Mouse (Mus musculus) heart, postnatal 0 days (tissue): ENCODE measurements around the gene Fhit. TPM values are rescaled to one million over a fixed set of nuclear protein-coding genes. Genes with fewer than 3 reads are reported as not detected.
"Not testable (repeated sequence)": the region's sequence is repeated elsewhere in the genome, so short reads cannot be mapped to it uniquely, and the experiment has no call there.

Experiments used
- ATAC-seq: fragments of 200-750 bp; cut with Nextera tagmentation; 2 replicates; pipeline ENCODE4 v1.8.0; 2017; ENCODE audit warnings: low read depth, moderate number of reproducible peaks, moderate library complexity; ENCODE audit not compliant: insufficient read depth
- DNase-seq: peaks from one replicate; pipeline ENCODE4 v3.0.0-alpha.2; 2016; ENCODE audit warnings: low spot score
- H3K27ac ChIP-seq: fragments of 300-500 bp; sonication (generic); 2 replicates; pipeline ENCODE4 v1.5.1; 2014; ENCODE audit warnings: low read depth, mild to moderate bottlenecking
- H3K27me3 ChIP-seq: fragments of 300-500 bp; sonication (generic); 2 replicates; pipeline ENCODE4 v1.6.1; 2014; ENCODE audit warnings: low read length, mixed read lengths; ENCODE audit not compliant: control insufficient read depth, insufficient read depth
- H3K36me3 ChIP-seq: fragments of 300-500 bp; sonication (generic); replicated peaks from 2 replicates; pipeline ENCODE4 v1.6.1; 2014; ENCODE audit warnings: low read length, mixed read lengths; ENCODE audit not compliant: control insufficient read depth, insufficient read depth
- H3K4me1 ChIP-seq: fragments of 300-500 bp; sonication (generic); 2 replicates; pipeline ENCODE4 v1.6.1; 2014; ENCODE audit warnings: antibody characterized with exemption; ENCODE audit not compliant: control insufficient read depth, insufficient read depth
- H3K4me2 ChIP-seq: fragments of 300-500 bp; sonication (generic); 2 replicates; pipeline ENCODE4 v1.6.1; 2014; ENCODE audit warnings: low read depth, mild to moderate bottlenecking, low read length, moderate library complexity
- H3K4me3 ChIP-seq: fragments of 300-500 bp; sonication (generic); 2 replicates; pipeline ENCODE4 v1.5.1; 2014; ENCODE audit warnings: low read depth, low read length
- H3K9ac ChIP-seq: fragments of 300-500 bp; sonication (generic); replicated peaks from 2 replicates; pipeline ENCODE4 v1.6.1; 2014; ENCODE audit warnings: low read depth, low read length, mixed read lengths
- H3K9me3 ChIP-seq: fragments of 300-500 bp; sonication (generic); replicated peaks from 2 replicates; pipeline ENCODE4 v1.6.1; 2016; ENCODE audit warnings: low read length; ENCODE audit not compliant: control insufficient read depth
- CTCF ChIP-seq: IDR thresholded peaks from 2 replicates; pipeline ENCODE4 v1.5.1; 2016; ENCODE audit warnings: antibody characterized with exemption, control low read depth, low read depth
- EP300 ChIP-seq: IDR thresholded peaks from 2 replicates; pipeline ENCODE4 v1.6.1; 2016; ENCODE audit warnings: antibody characterized with exemption, low read depth
- WGBS: fragments of 180-500 bp; shearing (Covaris S2); extraction: QIAGEN DNeasy Blood & Tissue Kit; methylation state at CpG from one replicate; pipeline ENCODE4 v1.1.7; 2014; 5-methylcytosine and 5-hydroxymethylcytosine counted together
- polyA plus RNA-seq: library from polyadenylated mRNA; unstranded; fragments of >200 nt; fragmentation: Nextera tagmentation; extraction: Ambion mirVana; gene quantifications from 2 replicates; pipeline ENCODE4 v1.2.1, GENCODE M21; 2015
- total RNA-seq: library from RNA; depleted of rRNA; stranded (reverse); fragments of >200 nt; gene quantifications from 2 replicates; pipeline ENCODE4 v1.2.3, GENCODE M21; 2014; ENCODE audit warnings: low replicate concordance

The Fhit gene
- total and polyA plus RNA-seq, 2 experiments from 2014 or later, result 4.1 to 5.2 TPM

DNA sequence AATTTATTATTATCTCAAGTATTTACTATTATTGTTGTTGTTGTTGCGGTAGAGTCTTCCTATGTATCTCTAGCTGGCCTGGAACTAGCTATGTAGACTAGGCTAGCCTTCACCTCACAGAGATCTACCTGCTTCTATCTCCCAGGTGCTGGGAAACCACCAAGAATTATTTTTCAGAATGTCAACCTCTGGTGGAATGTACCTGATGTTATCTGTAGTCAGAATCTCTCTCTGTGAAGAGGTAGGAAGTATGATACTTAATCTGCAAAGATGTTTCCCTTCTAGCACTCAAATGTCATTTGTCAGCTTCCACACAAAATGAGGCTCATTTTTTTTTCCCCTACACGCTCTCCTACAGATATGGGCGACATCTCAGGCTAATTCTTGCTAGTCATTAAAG, 377.9 kb downstream of the Fhit start:
- H3K4me3 ChIP-seq, result no peak overlapping the region
- no peaks in the 10 kb centered on the region for H3K27me3 ChIP-seq
- no peaks in the 10 kb centered on the region for H3K4me1 ChIP-seq
- 90% methylated on average over 3 of the region's 3 CpGs for WGBS
- no peaks in the 10 kb centered on the region for H3K36me3 ChIP-seq
- no peak overlapping the region for H3K27ac ChIP-seq
- H3K4me2 ChIP-seq, result no peak overlapping the region
- TF ChIP-seq CTCF, result no peak
- TF ChIP-seq EP300, result no peak
- DNase-seq (no peak), ATAC-seq (no peak)
- H3K9me3 ChIP-seq, result no peaks in the 10 kb centered on the region
- no peak overlapping the region for H3K9ac ChIP-seq

DNA sequence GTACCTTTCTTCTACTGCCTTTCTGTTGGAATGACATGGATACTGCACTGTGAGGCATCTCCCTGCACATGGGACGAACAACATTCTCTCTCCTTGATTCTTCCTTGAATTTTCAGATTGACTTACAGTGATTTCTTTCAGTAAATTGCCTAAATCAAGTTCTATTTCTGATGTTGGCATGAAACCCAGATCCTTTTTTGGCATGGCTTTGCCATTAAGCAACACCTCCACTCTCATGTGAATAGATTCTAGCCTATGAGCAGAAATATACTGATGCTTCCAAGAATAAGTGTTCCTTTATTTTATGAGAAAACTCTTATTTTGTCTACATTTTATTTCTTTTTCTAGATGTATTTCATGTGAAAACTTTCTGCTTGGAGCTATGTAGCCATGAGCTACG, 383.1 kb downstream of the Fhit start:
- Histone ChIP-seq H3K27ac (no peak overlapping the region), H3K36me3 (no peaks in the 10 kb centered on the region), H3K4me3 (no peak overlapping the region), H3K27me3 (no peaks in the 10 kb centered on the region), H3K4me1 (no peaks in the 10 kb centered on the region), H3K4me2 (no peak overlapping the region), H3K9ac (no peak overlapping the region), H3K9me3 (no peaks in the 10 kb centered on the region)
- TF ChIP-seq EP300 (no peak), CTCF (no peak)
- ATAC-seq, result no peak
- no peak for DNase-seq
- WGBS, result 82% methylated on average over 2 of the region's 2 CpGs

DNA sequence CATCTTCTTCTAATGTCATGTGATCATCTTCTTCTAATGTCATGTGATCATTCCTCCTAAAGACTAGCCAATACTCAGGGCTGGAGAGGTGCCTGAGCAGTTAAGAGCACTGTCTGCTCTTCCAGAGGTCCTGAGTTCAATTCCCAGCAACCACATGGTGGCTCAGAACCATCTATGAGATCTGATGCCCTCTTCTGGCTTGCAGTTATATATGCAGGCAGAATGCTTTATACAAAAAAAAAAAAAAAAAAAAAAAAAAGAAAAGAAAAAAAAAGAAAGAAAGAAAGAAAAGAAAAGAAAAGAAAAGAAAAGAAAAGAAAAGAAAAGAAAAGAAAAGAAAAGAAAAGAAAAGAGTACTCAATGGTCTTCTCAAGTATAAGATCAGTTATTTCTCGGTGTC, 407.0 kb downstream of the Fhit start:
- not testable (repeated sequence) for H3K9me3 ChIP-seq, H3K9ac ChIP-seq, H3K4me3 ChIP-seq, H3K36me3 ChIP-seq, ATAC-seq, H3K4me2 ChIP-seq, H3K4me1 ChIP-seq, H3K27ac ChIP-seq, H3K27me3 ChIP-seq, DNase-seq
- WGBS, result 90% methylated on average over 1 of the region's 1 CpGs

DNA sequence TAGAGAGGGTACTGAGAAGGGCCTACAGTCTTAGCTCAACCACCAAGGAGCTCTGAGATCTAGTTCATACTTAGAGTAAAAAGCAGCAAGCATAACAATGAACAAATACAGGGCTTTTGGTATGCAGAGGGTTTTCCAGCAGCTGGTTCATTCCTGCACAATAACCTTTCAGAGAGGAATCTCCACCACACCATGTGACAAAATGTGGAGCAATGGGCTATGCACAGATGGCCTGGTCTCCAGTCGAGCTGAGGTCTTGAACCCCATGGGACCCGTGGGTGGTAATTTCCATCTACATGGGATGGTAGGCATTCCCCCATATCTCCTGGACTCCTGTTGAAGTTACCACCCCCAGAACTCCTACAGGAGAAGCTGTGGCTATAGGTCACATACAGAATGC, 423.8 kb downstream of the Fhit start:
- no peak for TF ChIP-seq CTCF
- no peak for TF ChIP-seq EP300
- DNase-seq, result no peak
- Histone ChIP-seq H3K27me3 (no peaks in the 10 kb centered on the region), H3K4me3 (no peak overlapping the region), H3K27ac (no peak overlapping the region), H3K4me2 (no peak overlapping the region), H3K4me1 (no peaks in the 10 kb centered on the region), H3K36me3 (no peaks in the 10 kb centered on the region), H3K9me3 (no peaks in the 10 kb centered on the region), H3K9ac (no peak overlapping the region)
- WGBS, result 35% methylated on average over 2 of the region's 2 CpGs
- no peak for ATAC-seq

DNA sequence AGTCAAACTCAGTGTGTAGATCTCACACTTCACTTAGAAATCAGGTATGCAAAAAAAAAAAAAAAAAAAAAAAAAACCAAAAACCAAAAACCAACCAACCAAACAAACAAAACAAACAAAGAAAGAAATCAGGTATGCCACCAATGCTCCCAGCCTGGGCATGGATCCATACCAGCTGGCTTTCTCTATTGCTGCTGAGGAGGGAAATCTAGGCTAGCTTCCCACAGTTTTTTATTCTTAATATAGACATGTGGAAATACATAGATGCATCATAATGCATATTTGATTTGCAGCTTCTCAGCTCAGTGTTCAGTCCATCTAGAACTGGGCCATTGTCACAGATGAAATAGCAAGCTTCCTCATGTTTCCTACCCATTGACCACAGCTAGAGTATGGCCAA, 439.3 kb downstream of the Fhit start:
- H3K36me3 ChIP-seq, result no peaks in the 10 kb centered on the region
- TF ChIP-seq CTCF (no peak), EP300 (no peak)
- H3K4me1 ChIP-seq, result no peaks in the 10 kb centered on the region
- H3K27ac ChIP-seq, result no peak overlapping the region
- H3K4me2 ChIP-seq, result no peak overlapping the region
- ATAC-seq (no peak), DNase-seq (no peak)
- H3K9me3 ChIP-seq, result no peaks in the 10 kb centered on the region
- no peak overlapping the region for H3K4me3 ChIP-seq
- H3K27me3 ChIP-seq, result no peaks in the 10 kb centered on the region
- no peak overlapping the region for H3K9ac ChIP-seq

DNA sequence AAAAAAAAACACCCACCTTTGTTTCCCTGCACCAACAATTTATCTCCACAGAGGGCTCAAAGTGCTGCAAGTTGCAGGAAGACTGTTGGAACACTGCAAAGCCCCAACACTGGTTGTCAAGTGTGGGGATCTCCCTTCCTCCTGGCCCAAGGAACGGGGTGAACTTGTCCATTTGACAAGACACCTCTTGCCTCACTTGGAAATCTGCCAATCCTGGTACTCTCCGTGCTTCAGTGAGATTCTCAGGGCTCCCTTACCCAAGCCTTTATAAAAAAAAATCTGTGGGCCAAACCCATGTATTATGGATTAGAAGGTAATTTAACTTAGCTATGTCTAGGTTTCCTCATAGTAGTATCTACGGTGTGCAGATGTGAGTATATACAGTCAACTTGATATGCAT, 448.9 kb downstream of the Fhit start:
- Histone ChIP-seq H3K9me3 (no peaks in the 10 kb centered on the region), H3K9ac (no peak overlapping the region), H3K4me2 (no peak overlapping the region), H3K36me3 (no peaks in the 10 kb centered on the region), H3K27ac (no peak overlapping the region), H3K27me3 (no peaks in the 10 kb centered on the region), H3K4me3 (no peak overlapping the region), H3K4me1 (no peaks in the 10 kb centered on the region)
- 62% methylated on average over 3 of the region's 3 CpGs for whole genome bisulfite sequencing
- TF ChIP-seq EP300, result no peak
- no peak for TF ChIP-seq CTCF
- DNase-seq, result no peak
- ATAC-seq, result no peak
